Mouse (Mus musculus) right cerebral cortex, postnatal 4 days (tissue): ENCODE measurements around the gene Tgfbr2.

ENCODE experiments used
- DNase-seq: peaks from one replicate; pipeline ENCODE4 v3.0.0-alpha.2; 2022

Gene Tgfbr2

GRCm38 (mm10) chr9:116150725-116151396 lies 24.3 kb downstream of the Tgfbr2 start:
- DNase-seq: no peak

DNA sequence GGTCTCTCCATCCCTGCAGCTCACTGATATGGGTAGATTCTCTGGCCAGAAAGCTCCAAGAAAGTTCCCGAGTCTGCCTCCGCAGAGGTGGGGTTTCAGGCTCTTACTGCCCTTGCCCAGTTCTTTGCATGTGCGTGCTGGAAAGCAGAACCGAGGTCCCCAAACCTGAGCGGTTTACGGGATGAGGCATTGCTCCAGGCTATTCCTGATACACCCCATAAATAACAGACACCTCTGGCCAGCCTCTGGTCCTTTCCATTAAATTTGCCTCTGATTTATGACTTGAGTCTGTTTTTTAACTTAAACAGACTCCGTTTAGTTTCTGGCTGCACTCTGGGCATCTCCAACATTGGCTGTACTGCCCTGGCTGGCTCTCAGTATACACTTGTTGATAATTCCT lies 26.4 kb downstream of the Tgfbr2 start:
- DNase-seq: no peak

DNA sequence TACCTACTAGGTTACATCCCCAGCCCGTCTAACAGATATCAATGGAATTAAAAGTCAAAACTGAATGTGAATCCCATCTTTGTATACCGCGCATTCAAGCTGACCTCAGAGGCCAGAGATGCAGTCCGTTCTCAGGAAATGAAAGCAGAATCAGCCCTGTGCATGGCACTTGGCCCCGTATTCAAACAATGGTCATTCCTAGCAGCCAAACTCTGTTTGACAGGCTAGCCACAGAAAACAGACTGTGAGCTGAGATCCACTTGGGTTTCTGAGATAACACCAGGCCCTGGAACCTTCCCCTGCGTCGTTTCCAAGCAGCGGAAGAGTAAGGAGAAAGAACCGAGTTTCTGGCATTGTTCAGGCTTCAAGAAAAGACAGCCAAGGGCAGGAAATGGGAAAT lies 28.9 kb downstream of the Tgfbr2 start:
- no peak for DNase-seq

DNA sequence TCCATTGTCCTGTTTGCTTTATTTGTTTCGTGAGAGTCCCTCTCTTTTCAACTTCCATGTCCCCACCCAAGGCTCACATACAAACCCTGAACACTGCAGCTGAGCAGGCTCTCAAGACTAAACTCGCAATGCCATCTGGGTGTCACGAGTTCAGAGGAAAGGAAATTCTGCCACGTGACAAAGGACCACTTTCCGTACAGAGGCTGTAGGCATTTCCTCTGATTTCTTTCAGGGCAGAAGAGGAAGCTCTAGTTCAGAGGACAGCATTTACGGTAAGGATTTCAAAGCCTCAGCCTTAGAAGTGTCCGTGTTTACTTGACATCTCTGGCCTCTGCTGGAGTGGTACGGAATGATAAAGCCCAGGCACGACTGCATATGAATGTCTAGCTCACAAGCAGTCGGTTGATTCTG lies 29.9 kb downstream of the Tgfbr2 start:
- no peak for DNase-seq

DNA sequence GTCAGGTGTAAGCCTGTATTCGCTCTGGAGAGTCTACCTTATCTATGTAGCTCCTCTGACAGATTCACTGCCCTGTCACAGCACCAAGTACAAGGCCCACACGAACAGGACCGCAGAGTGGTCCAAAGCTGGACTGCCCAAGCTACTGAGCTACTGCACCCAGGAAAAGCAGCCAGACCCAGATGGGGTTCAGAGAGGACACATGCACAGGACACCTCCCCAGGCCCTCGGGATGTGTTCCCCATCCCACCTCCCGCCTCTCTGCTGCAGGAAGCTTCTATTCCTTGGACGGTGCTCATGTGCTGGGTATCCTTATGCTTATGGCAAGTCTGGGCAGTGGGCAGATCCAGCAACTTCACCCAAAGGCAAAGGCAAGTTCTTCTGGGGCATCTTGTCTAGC lies 34.7 kb downstream of the Tgfbr2 start:
- no peak for DNase-seq

DNA sequence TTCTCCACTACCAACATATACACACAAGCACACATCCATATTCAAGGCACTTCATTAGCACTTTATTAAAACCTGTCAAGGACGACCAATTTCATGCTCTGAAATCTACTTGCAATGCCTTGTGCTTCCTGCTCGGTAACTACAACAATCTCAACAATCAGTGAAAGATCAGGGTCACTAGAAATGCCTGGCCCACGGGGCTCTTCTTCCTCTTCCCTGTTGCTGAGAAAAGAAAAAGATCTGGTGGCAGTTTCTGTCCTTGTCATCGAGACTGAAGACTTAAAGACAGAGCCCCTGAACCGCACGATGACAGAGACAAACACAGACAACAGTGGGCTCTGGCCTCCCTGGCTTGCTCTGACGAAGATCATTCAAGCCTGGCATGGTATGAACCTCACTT lies 35.6 kb downstream of the Tgfbr2 start:
- no peak for DNase-seq

GRCm38 (mm10) chr9:116138595-116139134 lies 36.5 kb downstream of the Tgfbr2 start:
- DNase-seq: no peak

DNA sequence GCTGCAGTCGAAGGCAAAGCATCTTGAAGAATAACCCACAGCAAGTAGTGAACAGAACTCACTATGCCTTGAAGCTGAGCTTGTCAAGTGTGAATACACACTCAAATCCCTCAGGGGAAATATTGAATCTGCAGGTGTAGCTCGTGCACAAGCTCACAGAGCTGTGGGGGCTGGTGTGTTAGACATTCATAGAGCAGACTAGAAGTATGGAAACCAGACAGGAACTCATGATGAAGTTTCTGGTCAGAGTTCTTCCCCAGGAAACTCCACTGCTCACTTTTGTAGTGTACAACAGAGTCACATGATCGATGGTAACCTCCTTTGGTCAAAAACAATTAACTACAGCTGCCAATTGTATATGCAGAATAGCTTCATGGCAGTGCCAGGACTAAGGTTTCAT lies 37.5 kb downstream of the Tgfbr2 start:
- DNase-seq: no peak

- DNase-seq: no peak
These were observed 38.3 kb downstream of the Tgfbr2 start for GRCm38 (mm10) chr9:116136811-116137210.

DNA sequence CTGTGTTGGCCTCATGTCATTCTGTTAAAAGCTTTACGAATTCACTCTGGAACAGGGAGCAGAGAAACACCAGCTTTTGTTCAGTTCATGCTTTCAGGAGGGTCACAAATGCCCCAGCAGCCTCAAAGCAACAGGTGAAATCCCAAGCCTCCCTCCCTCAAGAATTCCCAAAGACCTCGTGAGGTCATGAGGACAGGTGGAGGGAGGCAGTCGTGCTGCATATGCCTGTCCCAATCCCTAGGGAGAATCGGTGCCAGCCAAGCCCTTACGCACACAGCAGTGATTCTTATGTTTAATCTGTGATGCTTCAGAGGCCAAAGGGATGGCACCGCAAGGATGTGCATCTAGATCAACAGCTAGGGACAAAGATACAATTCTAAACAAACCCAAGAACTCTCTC lies 39.0 kb downstream of the Tgfbr2 start:
- no peak for DNase-seq

- no peak for DNase-seq
These were observed 40.7 kb downstream of the Tgfbr2 start for GRCm38 (mm10) chr9:116134488-116134887.

DNA sequence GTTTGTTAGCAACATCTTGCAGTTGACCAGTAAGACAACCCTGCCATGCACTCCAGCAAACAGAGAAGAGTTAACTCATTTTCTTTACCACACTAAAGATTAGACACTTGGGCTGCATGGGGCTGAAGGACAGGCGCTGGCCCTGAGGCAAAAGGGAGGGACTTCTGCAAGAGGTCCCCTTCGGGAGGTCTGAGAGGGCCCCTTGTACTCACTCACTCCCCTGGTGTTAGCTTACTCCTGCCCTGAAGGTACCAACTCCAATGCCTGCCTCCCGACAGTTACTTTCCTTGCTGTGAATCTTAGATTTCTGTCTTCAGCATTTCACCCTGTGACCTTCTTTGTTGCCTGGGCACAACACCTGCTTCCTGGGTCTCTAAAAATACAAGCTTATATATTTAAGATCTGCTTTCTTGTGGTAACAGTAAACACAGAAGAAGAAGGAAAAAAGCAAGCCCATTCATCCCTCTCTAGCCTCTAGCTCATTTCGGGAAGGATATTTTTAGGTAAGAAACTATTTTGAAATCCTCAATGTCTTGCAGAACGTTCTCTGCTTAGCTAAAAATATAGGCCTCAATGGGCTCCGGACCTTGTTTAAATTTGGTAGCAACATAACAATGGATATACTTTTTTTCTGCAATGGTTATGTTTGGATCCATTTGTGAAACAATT lies 41.7 kb downstream of the Tgfbr2 start:
- no peak for DNase-seq

GRCm38 (mm10) chr9:116128886-116129285 lies 46.3 kb downstream of the Tgfbr2 start:
- DNase-seq: no peak

DNA sequence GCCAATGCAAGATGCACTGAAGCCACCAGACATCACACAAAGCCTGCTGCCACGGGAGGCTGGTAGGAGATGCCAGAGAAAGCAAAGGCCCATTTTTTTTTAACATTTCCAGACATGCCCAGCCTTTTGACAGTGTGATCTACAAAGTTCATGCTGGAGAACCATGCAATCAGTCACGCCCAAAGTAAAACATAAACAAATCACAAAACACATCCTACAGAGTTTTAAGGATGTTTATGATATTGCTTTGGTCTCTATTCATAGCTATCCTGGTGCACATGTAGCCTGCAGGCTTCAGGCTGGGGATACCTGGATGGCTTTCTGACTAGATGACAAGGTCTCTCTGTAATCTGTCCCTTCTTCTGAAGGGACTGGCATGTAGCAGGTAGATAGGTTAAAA lies 46.8 kb downstream of the Tgfbr2 start:
- DNase-seq: no peak

DNA sequence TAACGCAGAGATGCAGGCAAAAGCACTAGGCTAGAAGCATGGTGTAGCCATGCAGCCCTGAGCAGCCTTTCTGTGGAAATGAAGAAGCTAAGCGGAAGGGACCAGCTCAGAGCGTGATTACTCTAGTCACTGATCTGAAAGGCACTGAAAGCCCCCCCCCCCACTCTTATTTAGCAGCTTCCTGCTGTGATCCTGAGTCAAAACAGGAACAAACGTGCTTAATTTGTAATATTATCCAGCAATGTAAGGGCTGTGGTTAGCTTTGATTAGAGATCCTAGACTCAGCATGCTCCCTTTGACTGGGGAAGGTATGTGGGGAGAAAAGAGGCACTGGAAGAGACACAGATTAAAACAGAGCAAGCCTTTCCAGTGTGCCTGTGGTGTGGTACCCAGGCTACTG lies 48.7 kb downstream of the Tgfbr2 start:
- no peak for DNase-seq

DNA sequence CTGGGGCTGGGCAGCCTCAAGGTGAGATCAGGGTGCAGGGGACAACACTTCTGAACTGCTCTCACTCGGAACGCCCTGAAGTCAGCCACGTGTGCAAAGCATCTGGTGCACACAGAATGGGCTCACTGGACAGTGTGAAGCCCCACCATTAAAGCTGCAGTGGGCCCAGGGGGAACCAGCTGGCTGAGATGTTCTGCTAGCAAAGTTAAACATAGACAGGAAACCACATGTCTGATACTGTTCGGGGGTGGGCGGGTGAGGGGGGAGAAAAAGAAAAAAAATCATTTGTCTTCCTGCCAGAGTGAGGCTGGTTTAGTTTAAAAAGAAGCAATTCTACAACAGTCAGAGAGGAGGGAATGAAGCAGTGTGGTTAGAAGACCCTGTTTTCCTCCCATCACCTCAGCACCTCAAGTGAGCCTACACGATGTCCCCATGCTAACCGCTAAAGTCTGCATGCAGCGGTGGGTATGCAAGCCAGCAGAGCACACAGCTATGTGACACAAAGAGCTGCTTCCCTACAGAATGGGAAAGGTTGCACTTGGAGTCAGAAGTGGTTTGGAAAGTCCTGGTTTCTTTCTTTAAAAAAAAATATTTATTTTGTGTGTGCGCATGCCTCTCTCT lies 52.1 kb downstream of the Tgfbr2 start:
- DNase-seq: no peak

DNA sequence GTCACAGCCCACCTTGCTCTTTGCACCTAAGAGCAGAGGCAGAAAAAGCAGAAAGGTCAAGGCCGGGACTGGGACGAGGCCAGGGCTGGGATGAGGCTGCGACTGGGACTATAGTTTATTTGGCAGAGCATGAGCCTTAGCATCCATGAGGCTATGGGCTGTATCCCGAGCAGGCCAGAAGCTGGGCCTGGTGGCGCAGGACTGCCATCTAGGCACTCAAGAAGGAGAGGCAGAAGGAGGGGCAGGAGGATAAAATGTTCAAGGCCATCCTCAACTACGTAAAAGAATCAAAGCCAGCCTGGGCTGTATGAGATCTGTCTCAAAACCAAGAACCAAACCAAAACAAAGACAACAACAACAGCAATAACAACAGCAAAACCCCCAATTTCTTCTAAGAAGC lies 52.6 kb downstream of the Tgfbr2 start:
- no peak for DNase-seq

DNA sequence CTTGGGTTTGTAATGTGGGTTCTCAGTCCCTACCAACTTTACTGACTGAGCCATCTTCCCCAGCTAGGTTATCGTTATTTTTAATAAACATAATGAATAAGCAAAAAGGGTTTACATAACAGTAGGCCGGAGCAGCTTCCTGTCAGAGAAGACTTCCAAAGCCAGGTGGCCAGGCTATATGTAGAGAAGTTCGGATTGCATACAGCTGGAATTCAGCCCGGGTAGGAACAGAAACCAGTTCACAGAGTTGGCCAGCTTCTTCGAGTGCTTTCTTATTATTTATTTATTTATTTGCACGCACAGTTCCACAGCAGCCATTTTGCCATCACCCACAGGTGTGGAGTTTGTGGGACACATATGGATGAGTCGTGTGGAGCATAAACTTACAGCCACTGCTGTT lies 53.7 kb downstream of the Tgfbr2 start:
- no peak for DNase-seq

DNA sequence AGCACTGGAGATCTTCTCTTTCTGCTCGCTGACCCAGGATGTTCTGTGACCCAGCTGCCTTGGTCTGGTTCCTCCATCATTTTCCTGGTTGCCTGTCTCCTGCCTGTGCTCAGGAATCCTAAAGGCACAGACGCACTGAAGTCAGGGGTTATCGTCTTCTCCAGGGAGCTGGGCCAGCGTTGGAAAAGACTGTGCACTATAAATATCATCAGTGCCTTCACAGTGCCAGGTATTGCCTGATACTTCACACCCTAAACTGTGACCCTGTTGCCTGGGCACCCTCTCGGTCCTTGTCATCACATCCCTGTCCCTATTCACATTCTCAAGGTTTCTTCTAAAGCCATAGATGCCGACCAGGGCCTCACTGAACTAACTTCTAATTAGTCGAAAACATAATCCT lies 55.2 kb downstream of the Tgfbr2 start:
- DNase-seq: no peak

DNA sequence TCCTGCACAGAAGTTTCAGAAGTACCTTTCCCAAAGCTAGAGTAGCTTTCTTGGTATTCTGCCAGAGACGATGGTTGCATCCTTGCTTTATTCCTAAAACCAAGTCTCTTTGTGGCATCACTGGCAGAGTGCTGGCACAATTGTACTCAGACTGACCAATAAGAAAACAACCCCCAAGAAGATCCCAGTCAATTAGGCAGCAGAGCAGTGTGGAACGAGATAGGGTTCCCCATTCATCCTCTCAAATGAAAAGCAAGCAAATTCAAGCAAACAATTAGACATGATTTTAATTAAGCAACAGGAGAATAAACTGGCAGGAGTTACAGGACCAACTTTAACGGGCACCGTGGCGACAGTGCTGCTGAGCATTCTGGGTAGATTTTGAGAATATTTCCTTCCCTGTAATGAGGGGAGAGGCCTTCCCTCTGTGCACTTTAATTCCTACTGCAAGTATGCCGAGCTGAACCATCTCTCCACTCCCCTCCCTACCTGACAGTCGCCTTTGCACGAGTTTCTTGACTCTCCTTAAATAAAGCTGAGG lies 56.8 kb downstream of the Tgfbr2 start:
- no peak for DNase-seq

DNA sequence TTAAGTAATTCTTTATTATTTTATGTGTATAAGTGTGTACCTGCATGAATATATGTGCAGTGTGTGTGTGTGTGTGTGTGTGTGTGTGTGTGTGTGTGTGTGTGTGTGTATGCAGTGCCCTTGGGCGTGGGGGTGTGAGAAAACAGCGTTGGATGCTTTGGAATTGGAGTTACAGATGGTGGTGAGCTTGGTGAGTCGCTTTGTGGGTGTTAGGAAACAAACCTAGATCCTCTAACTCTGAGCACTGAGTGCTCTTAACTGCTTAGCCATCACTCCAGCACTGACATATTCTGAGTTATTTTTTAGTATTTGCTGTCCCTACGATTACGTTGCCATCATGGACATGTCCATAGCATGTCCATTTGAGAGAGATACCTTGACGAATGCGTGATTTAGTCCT lies 59.3 kb downstream of the Tgfbr2 start:
- DNase-seq: no peak

DNA sequence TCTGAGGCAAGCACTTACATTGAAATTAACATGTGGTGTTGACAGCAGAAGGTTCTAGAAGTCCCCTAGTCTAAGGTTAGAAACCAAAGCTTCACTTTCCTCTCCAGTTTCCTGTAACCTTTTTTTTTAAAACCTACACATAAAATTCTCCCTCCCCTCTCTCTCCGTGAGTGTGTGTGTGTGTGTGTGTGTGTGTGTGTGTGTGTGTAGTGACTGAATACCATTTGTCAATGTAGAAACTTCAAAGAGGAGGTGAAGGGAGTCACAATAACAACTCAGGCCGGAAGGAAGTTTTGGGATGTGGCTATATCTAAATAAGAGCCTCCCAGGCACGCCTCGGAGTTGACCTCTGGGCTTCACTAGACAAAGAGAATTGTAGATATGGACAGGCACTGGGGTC lies 60.8 kb downstream of the Tgfbr2 start:
- DNase-seq: no peak

- DNase-seq: no peak
These were observed 63.8 kb downstream of the Tgfbr2 start for GRCm38 (mm10) chr9:116111149-116111970.
